Mouse (Mus musculus) cerebellum, adult 2 months (tissue): ENCODE results near the gene Bicc1.

Source experiments
- CTCF ChIP-seq: fragments of 200-500 bp; IDR thresholded peaks from 2 replicates; pipeline ENCODE4 v1.5.1; 2011; ENCODE audit warnings: low read depth, mild to moderate bottlenecking, control low read depth, low read length, moderate library complexity, borderline replicate concordance; ENCODE audit not compliant: insufficient read depth
- POLR2A ChIP-seq: fragments of 200-500 bp; IDR thresholded peaks from 2 replicates; pipeline ENCODE4 v1.6.1; 2011; ENCODE audit warnings: low read length, control low read depth, borderline replicate concordance; ENCODE audit not compliant: insufficient read depth

DNA sequence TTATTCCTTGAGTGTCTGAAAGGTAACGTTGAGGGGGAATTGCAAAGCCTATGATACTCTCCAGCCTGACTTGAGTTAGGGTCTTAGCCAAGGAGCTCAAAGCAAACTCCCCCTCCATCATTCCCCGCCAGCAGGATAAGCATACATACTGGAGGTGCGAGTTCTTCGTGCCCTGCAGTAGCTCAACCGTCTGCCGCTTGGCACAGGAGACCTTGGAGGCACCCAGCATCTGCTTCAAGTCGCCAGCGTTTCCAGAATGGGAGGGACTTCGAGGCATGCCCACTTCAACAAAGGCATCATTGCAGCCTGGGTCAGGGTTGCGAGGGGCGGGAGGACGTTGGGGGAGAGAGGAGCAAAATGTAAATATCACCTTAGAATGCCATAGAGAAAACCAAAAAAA, 214.4 kb downstream of the Bicc1 start:
- TF ChIP-seq CTCF (no peak), POLR2A (no peak)
